Mouse (Mus musculus) heart, postnatal 36 days (tissue): ENCODE data around the gene Rln3. TPM values are rescaled to one million over a fixed set of nuclear protein-coding genes. Genes with fewer than 3 reads are reported as not detected.

Source experiments
- DNase-seq, 2 experiments: peaks; one replicate each; pipeline ENCODE4 v3.0.0; 2021 to 2022
- intact Hi-C: fragments of 180-260 bp; cut with DNase I; formaldehyde crosslinking; loops from one replicate; pipeline ENCODE4 v1.15.1; 2025
- microRNA-seq, 2 experiments: library from miRNA; unstranded; fragments of <30 nt; microRNA quantifications; one replicate each; pipeline ENCODE4 v1.2.0; 2021; ENCODE audit warnings: borderline number of aligned reads in 2 of 2
- total RNA-seq, 2 experiments: library from RNA; stranded (reverse); gene quantifications; 2 replicates each; pipeline ENCODE4 v1.2.3; 2021

Gene Rln3
- total RNA-seq, 2 experiments from 2014 or later = not detected

- intact Hi-C loops = loop anchor here (5.0 kb wide), 2 partner anchors 43 to 103 kb away; partner anchors contain the start of genes Asf1b and Gm10644
- no peak for DNase-seq
Measured at GRCm38 (mm10) chr8:83999825-84000224, 45.0 kb downstream of the Rln3 start.

GRCm38 (mm10) chr8:83999057-83999705, 45.6 kb downstream of the Rln3 start:
- intact Hi-C loops = loop anchor here (5.0 kb wide), 2 partner anchors 42 to 102 kb away; partner anchors contain the start of genes Asf1b and Gm10644
- DNase-seq = no peak

- peak; percentile 57 to 63 for DNase-seq
- intact Hi-C loops = loop anchor here (5.0 kb wide), 2 partner anchors 41 to 101 kb away; partner anchors contain the start of genes Asf1b and Gm10644
Measured at GRCm38 (mm10) chr8:83998231-83999056, 46.4 kb downstream of the Rln3 start.

- intact Hi-C loops = loop anchor here (5.0 kb wide), 2 partner anchors 40 to 100 kb away; partner anchors contain the start of genes Asf1b and Gm10644
- DNase-seq = peak; percentile 63 to 67
Measured at GRCm38 (mm10) chr8:83997511-83998141, 47.2 kb downstream of the Rln3 start, which contains the start of gene Samd1. Samd1 (plus strand) TSS chr8:83997672.

GRCm38 (mm10) chr8:83996567-83997505, 48.0 kb downstream of the Rln3 start:
- intact Hi-C loops = loop anchor here (5.0 kb wide), 2 partner anchors 40 to 100 kb away; partner anchors contain the start of genes Asf1b and Gm10644

GRCm38 (mm10) chr8:83995973-83996372, 48.8 kb downstream of the Rln3 start:
- intact Hi-C loops = loop anchor here (5.0 kb wide), 2 partner anchors 39 to 99 kb away; partner anchors contain the start of genes Asf1b and Gm10644
- peak in 1 of 2 experiments; percentile 30 for DNase-seq

More at GRCm38 (mm10) chr8:83996567-83997505, 48.0 kb downstream of the Rln3 start:
- peak; percentile 87 to 91 for DNase-seq

GRCm38 (mm10) chr8:83994030-83994429, 50.8 kb downstream of the Rln3 start:
- intact Hi-C loops = loop anchor here (1.0 kb wide), 1 partner anchor 10 kb away; no protein-coding TSS in a partner anchor
- no peak for DNase-seq

Small RNAs within 50 kb of the gene (microRNA-seq; reads per million reads assigned to microRNA genes)
- gene Mir1199 (5.1 to 7.4 reads per million in 2 experiments), gene Mir709 (0 reads per million in 2 experiments), gene Mir8111 (7.9 to 9.4 reads per million in 2 experiments)

Other genes with a start within 250 kb of the Rln3 start
- 10 to 100 TPM; 13.9 to 15.0 TPM for gene Adgrl1, start 144.9 kb downstream of the Rln3 start, total RNA-seq
- under 1 TPM; 0.92 to 0.95 TPM for gene Gm10644, start 89.8 kb downstream of the Rln3 start, total RNA-seq
- 1 to 10 TPM; 1.2 to 2.4 TPM for gene Asf1b, start 89.5 kb downstream of the Rln3 start, total RNA-seq
- gene Prkaca, start 72.0 kb downstream of the Rln3 start, total RNA-seq = 100 to 1,000 TPM; 336 to 360 TPM
- 10 to 100 TPM; 27.3 to 33.1 TPM for gene Samd1, start 47.3 kb downstream of the Rln3 start, total RNA-seq
- gene 1700067K01Rik, start 43.5 kb downstream of the Rln3 start, total RNA-seq = not detected
- gene 2210011C24Rik, start 32.8 kb downstream of the Rln3 start, total RNA-seq = 1 to 10 TPM; 2.6 to 3.4 TPM
- under 1 TPM; 0.11 to 0.87 TPM for gene Palm3, start 23.5 kb downstream of the Rln3 start, total RNA-seq
- 1 to 10 TPM; 3.0 to 3.1 TPM for gene Il27ra, start 2.4 kb downstream of the Rln3 start, total RNA-seq
- gene Gm10643, start 20.1 kb upstream of the Rln3 start, total RNA-seq = 1 to 10 TPM; 4.1 to 4.5 TPM
- gene Rfx1, start 21.8 kb upstream of the Rln3 start, total RNA-seq = 10 to 100 TPM; 11.0 to 12.3 TPM
- 1 to 10 TPM; 8.1 to 8.2 TPM for gene Dcaf15, start 59.8 kb upstream of the Rln3 start, total RNA-seq
- not detected for gene Podnl1, start 81.0 kb upstream of the Rln3 start, total RNA-seq
- gene Cc2d1a, start 102.9 kb upstream of the Rln3 start, total RNA-seq = 10 to 100 TPM; 14.5 to 15.8 TPM
- under 1 TPM in 1 of 2 experiments, not detected in 1; 0.36 TPM for gene 4930432K21Rik, start 103.0 kb upstream of the Rln3 start, total RNA-seq
- gene Nanos3, start 140.2 kb upstream of the Rln3 start, total RNA-seq = under 1 TPM; 0.80 to 0.95 TPM
- gene Zswim4, start 192.1 kb upstream of the Rln3 start, total RNA-seq = 10 to 100 TPM in 1 of 2 experiments, 1 to 10 TPM in 1; 9.5 to 11.0 TPM
- gene D8Ertd738e, start 204.7 kb upstream of the Rln3 start, total RNA-seq = 100 to 1,000 TPM; 231 to 232 TPM
- gene Mri1, start 212.3 kb upstream of the Rln3 start, total RNA-seq = 10 to 100 TPM; 10.1 to 12.3 TPM
- 10 to 100 TPM in 1 of 2 experiments, 1 to 10 TPM in 1; 7.5 to 11.0 TPM for gene Ccdc130, start 225.4 kb upstream of the Rln3 start, total RNA-seq